Mouse (Mus musculus) megakaryocyte progenitor cell, adult 5-6 weeks (primary cell): ENCODE measurements around the gene Grap. TPM values are rescaled to one million over a fixed set of nuclear protein-coding genes. Genes with fewer than 3 reads are reported as not detected.
A peak's percentile ranks its signal among the peaks of the same experiment; 100 is the strongest.

Source experiments
- ATAC-seq: replicated peaks from 2 replicates; pipeline ENCODE4 v1.8.0; 2016; ENCODE audit warnings: mild to moderate bottlenecking, moderate TSS enrichment, inconsistent platforms; ENCODE audit not compliant: poor library complexity
- total RNA-seq, 2 experiments: library from RNA; stranded (forward) in 1 of 2; stranded (reverse) in 1 of 2; fragments of 157-497, 149-512 nt in 1 of 2; fragments of 200-1000 nt in 1 of 2; gene quantifications; 2 replicates each; pipeline versions ENCODE4 v1.2.3 to v1.2.4; 2015 to 2017

The Grap gene
- total RNA-seq, 2 experiments from 2014 or later, result 0.07 to 0.37 TPM

DNA sequence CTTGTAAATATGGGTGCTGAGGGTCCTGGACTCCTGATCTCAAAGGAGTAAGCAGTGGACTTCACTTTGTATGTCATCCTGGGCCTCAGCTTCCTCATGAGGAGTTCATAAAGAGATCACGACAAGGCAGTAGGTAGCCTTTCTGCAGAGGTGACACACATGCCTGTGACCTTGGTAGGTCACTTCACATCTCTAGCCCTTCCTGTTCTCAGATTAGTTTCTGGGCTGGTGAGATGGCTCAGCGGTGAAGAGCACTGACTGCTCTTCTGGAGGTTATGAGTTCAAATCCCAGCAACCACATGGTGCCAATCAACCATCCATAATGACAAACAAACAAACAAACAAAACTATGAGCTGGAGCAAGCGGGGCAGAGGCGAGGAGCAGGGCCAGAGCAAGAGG, 24.6 kb downstream of the Grap start:
- ATAC-seq, result no peak

DNA sequence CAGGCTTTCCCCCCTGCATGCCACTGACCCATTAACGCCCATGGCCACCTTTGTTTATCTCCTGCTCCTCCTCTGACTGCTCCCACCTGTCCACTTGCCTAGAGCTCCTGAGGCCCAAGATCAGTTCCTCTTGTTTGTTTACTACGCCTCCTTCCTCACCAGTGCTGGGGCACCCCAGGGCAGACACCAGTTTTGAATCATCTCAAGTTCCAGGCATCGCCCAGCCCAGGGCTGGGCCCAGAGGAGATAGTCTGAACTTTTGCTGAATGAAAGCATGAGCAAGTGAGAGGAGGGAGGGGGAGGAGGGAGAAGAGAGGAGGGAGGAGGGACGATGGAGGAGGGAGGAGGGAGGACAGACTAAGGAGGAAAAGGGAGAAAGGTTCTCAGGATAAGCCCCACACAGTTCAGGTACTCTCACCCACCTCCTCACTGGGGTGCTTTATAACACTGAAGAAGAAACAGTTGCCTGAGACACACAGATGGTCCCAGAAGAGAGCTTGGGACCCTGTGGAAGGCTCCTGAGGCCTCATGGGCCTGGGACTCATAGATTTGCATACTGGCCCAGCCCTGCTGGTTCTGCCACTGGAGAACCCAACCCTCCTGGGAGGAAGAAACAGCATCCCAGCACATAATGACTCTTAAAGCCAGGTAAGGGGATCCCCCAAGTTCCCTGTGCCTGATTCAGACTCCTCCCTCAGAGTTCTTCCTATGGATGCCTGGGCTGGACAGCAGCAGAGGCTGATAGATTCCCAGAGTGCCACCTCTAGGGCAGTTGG, 26.2 kb downstream of the Grap start:
- no peak for ATAC-seq

DNA sequence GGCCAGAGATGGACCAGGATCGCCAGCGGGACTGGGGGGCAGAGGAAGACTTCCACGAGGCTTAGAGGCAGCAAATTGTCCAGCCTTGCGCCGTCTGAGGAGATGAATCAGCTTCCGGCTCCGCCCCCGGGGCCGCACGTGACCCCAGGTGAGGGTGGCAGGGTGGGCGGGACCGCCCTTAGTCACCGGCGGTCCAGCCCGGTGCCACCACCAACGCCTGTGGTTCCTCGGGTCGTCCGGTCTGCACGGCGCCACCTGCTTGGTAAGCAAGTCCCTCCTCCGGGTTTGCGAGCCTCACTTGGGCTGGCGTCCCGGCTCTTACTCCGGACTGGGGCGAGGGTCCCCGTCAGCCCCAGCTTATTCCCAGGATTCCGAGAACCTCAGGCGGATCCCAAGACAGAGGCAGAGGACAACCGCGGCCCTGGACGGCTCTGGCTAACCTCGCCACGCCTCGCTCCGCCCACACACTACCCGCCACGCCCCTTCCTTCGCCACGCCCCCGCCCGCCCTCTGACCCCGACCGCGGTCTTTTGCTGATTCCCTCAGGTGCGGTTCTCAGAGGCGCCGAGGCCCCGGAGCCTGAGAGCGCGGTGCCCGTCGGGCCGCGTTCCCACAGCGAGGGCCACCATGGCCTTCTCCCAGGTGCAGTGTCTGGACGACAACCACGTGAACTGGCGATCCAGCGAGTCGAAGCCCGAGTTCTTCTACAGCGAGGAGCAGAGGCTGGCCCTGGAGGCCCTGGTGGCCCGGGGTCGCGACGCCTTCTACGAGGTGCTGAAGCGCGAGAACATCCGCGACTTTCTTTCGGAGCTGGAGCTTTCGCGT, 31.1 kb downstream of the Grap start, which contains the start of gene Fam83g:
Fam83g (plus strand) TSS at position 185 of the 825 bp plus-strand sequence.
- ATAC-seq, result peak; percentile 47

DNA sequence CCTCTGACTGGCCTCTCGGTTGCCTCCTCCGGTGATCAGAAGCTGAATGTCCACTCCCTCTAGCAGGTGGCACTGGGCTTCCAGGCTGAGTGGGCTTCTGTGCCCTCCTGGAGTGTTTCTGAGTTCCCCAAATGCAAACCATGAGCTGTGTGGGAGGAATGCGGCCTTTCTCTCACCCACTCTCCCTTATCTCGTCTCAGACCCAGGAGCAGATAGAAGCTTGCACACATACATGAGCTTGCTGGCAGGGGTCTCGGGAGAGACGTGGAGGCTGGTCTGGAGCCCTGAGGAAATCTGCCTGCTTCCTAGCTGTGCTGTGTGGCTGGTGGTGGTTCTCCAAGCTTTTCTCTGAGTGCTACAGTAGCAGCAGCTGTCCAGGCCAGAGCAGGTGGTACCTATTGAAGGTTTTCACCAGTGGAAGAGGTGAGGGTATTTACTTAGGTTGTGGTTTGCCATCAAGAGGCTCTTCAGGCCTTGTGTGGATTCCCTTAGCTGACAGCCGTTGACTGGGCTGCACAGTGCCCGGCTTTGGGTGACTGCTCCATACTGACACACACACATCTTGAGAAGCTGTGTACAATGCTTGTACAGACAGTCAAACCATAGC, 32.2 kb downstream of the Grap start:
- no peak for ATAC-seq

DNA sequence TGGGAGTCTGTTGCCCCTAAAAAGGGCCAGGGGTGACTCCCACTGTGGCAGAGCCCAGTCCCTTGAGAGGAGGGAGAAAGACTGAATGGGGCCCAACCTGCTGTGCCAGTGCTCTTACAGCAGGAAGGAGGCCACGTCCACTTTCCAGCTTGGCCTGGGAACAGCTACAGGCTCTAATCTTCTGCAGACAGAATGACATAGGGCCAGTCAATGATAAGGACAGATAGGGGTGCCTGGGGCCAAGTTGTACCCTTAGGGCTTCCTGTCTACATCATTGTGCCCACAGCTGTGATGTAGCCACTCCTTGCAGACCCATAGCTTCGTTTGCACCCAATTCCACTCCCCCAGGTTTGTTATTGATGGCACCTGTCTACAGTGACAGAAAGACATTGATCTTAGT, 33.1 kb downstream of the Grap start:
- ATAC-seq, result peak; percentile 75

DNA sequence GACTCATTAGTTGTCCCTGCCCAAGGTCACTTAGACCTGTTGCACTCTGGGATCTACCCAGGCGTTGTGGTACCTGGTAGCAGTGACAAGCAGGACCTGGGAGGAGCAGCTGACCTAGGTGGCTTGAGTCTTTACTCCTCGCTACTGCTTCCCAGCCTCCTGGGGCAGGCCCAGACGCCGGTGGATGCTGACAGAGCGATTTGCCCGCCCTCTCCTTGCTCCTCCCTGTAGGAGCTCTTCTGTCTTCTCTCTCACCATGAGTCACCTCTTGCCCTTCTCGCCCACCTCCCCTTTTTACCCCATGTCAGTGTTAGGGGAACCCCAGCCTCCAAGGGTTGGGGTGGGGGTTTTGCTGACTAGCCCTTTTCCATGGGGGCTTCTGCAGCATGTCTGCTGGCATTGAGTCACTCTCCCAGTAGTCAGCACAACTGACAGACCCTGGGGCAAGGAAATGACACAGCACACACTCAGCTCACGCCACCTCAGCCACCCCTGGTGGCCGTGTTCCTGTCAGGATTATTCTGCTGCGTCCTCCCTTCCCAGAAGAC, 33.9 kb downstream of the Grap start:
- ATAC-seq, result no peak

DNA sequence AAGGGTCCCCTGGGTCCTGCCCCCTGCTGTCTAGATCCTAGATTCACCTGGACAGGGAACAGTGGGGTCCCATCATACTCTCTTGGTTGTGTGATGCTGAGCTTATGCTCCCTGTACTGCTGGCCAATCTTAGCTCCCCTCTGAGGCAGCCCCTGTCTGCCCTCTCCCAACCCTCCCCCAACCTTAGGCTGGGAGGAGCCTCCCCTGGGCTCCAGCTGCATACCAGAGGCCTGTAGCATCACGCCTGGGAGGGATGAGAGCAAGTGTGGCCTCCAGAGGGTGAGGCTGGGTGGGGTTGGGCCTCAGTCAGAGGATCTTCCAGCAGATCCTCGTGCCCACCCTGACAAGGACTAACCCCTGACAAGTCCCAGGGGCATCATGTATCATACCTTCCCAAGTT, 34.5 kb downstream of the Grap start:
- no peak for ATAC-seq

DNA sequence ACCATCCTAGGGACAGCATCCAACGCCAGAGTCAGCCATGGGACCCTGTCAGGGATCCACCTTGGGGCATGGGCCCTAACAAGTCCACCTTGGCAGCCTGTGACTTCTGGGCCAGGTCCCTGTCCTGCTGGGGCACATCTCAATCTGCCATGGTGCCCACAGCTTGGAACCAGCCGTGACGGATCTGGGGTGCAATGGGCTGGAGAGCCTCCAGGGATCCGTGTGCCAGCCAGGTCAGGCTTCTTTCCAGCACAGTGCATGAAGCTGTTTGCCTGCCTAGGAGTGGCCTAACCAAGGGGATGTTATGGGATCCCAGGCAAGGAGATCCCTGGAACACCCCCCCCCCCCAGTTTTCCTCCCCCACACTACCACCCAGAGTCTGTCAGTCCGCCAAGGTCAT, 39.9 kb downstream of the Grap start:
- no peak for ATAC-seq

DNA sequence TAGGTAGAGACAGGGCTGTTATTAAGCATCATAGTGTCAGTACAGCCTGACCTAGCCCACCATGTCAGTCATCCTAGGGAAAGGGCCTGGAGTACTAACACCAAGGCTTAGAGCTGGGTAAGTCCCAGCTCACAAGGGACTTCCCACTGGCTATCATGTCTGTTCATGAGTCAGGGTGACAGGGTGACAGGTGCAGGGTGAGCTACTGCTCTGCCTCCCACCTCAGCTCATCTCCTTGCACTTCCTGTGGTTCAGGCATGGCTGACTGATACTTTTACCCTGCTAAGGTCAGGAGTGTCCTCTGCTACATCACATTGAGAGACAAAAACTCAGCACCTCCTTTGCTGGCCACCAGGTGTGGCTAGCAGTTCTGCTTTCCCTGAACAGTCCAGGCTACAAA, 45.8 kb downstream of the Grap start:
- ATAC-seq, result no peak

DNA sequence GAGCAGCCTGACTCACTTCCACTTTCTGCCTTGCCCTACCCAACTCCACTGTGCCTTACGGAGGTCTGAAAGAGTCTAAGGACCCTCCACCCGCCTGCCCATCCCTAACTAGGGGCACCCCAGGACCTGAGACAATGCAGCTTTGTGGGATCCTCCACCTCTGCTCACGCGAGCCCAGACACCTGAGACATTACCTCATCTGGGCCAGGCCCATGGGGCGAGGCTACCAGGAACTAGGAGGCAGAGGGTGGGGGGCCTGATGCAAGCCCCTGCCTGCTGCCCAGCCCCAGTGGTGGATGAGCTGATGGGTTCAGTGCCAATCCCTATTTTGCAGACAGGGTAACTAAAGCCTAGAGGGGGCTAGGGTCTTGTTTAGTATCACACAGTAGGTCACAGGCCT, 46.4 kb downstream of the Grap start:
- no peak for ATAC-seq

DNA sequence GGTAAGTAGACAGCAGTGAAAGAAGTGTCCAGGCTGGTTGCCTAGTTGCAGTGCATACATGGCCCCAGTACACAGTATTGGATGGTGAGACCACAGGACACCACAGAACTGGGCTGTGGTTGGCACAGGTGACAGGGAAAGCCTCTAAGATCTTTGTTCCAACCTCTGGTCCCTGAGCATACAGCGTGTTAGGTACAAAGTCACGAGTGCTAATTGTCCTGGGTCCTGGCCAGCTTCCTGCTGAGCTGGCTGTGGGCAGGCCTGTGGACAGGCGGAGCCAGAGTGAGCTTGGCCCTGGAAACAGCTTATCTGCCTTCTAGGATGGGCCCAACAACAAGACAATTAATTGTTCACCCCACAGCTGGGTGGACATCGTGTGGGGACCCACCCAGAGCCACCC, 46.9 kb downstream of the Grap start:
- ATAC-seq, result no peak

DNA sequence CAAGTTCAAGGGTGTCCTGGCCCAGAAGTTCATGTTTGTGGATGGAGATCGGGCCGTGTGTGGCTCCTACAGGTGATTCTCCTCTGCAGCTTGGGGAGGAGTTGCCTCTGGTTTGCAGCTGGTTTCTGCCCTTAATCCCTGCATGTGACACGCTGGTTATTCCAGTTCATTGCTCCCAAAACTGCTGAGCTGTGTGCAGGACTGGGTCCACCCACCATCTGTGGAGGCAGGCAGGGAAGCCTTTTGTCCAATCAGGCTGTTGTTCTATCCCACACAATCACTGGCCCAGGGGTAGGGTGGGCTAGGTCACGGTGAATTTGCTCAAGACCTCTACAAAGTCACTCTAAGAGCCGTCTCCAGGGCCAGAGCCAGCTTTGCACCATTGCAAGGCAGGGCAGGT, 48.6 kb downstream of the Grap start:
- no peak for ATAC-seq

DNA sequence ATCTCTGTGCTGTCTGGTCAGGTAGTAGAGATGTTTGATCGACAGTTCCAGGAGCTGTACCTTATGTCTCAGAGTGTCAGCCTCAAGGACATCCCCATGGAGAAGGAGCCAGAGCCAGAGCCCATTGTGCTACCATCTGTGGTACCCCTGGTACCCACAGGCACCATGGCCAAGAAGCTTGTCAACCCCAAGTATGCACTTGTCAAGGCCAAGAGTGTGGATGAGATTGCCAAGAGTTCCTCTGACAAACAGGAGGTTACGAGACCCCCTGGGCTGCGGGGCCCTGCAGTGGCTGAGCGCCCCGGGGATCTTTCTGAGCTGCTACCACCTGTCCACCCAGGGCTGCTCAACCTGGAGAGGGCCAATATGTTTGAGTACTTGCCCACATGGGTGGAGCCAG, 49.4 kb downstream of the Grap start:
- no peak for ATAC-seq

DNA sequence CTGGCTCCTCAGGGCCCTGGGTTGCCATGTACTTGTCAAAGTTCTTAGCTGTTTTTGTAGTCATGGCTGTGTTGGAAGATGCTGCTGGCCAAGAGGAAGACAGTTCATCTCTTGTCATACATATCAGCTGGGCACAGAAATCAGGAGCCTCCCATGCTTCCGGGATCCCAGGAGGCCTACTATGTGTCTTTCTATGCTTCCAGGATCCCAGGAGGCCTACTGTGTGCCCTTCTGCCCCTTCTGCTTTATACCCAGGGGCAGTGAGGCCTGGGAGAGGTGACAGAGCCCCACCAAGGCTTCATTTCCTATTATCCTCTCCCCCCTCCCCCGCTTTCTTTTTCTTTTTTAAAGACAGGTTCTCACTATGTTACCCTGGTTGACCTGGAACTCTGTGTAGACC, 52.5 kb downstream of the Grap start:
- ATAC-seq, result no peak

DNA sequence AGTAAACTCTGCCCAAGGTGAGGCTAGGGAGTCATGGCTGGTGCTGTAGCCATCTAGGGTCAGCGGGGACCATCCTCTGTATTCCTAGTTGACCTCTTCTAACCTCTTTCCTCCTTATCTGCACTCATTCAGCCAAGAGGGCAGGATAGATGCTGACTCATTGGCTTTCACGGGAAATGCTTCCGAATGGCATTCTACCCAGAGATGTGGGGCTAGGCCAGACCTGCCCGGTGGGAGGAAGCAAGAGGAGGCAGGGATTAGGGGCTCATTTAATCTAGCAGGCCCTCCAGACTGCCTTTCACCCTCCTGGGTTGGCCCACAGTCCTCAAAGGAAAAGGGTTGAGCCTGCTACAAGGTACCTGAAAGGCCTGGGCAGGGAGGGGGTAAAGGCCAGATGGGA, 53.2 kb downstream of the Grap start:
- no peak for ATAC-seq

DNA sequence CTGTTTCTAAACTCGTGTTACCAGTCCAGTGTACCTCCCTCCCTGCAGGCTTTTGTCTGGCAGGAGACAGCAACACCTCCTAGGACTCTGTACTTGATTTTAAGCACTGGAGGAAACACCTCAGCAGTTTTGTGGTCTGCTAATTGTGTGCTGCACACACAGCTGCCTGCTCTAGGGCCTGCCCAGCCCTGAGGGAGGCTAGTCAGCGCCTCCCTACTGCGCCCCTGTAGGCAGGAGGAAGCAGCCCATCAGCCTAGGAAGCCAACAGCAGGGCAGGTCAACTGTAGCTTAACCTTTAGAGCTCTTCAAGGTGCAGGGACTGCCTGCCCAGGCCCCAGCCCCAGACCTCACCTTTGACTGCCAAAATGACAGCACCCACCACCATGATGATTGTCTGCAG, 55.9 kb downstream of the Grap start:
- no peak for ATAC-seq

DNA sequence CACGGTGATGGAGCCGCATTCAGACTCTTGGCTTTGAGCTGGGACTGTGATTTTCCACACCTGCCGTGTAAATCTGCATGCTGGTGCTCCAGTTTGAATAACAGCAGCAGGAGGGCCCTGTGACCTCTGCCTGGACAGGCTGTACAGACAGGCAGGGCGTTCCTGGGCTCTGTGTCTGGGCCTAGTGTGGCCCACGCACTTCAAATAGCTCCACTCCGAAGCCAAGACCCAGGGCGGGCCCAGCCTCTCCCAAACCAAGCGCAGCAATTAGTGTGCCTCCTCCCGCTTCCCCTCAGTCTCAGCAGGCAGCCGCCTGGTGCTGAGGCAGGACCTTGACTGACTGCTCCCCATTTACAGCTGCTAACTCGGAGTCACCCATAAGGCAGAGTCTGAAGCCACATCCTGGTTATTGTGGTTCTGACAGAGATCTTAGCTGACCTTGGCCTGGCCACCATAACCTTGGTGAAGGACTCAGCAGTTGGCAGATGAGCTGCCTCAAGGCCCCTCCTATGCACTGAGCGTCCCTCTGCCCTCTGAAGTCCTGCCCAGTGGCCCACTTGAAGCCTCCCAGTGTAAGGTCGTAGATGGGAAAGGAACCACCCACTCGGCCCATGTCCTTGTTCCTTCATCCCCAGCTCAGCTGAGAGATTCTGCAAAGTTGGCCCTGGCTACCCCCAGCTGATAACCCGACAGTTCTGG, 60.2 kb downstream of the Grap start:
- no peak for ATAC-seq

DNA sequence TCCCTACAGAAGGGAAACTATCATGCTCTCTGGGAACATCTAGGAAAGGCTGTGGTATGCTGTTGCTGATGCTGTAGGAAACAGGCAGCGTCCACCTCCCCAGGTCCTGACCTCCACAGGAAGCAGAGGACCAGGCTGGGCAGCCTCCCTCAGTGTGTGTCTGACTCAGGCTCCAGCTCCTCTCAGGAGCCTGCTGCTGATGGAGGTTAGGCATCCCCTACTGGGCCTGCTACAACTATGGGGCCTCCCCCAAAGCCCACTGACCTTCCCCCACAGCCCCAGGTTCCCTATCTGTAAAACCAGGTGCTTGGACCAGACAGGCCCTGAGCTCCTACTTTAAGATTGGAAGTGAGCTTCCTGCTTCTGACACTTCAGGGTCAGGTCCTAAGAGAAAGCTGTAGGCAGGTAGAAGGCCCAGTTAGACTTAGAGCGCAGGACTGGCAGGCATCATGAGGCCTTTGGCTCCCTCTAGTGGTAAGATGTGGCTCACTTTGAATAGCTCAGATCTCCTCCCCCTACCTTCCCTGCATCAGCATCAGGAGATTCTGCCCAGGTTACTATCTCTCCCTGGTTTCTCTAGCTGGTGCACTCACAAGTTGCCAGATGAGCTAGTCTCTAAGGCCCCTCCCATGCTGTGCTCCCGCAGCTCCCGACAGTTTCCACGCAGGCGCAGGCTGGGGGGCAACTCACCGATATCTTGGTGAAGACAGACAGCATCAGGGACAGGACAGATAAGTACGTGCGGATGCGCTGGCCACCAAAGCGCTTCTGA, 61.5 kb downstream of the Grap start:
- peak; percentile 89 for ATAC-seq

DNA sequence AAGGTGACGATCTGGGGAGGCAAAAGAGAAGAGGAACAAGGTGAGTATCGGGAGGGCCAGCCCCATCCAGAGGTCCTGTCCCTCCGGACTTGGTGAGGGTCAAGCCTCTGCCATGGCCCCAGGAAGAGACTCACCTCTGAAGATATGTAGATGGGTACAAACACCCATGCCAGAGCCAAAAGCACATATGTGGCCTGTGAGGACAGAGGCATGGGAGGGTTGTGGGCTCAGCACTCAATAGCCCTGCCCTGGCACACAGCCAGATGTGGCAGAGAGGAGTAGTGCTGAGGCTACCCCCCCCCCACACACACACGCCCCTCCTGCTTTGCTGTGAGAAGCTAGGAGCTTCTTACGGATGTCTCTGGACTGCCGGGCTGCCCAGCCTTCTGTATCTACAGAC, 62.1 kb downstream of the Grap start:
- no peak for ATAC-seq

DNA sequence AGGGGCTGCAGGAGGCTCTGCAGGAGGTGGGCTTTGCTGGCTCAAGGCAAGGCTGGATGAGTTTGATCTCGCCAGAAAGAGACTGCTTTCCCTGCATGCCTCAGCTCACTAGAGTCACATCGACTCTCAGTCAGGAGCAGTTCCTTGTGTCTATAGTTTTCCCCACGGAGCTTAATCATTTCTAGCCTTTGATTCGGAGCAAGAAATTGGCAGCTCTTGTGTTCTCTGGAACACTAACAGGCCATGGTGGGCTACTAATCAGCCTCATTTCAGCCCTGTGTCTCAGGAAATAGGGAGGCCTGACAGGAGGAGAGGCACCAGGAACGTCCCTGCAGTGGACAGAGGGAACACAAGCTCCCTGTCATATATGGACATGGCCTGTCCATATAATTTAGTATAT, 64.9 kb downstream of the Grap start:
- ATAC-seq, result no peak
